Mouse (Mus musculus): ENCODE measurements around the gene Skor1. TPM values are rescaled to one million over a fixed set of nuclear protein-coding genes. Genes with fewer than 3 reads are reported as not detected.

Gene Skor1
- polyA plus RNA-seq, 2 experiments = 0.01 TPM; not detected in 1

DNA sequence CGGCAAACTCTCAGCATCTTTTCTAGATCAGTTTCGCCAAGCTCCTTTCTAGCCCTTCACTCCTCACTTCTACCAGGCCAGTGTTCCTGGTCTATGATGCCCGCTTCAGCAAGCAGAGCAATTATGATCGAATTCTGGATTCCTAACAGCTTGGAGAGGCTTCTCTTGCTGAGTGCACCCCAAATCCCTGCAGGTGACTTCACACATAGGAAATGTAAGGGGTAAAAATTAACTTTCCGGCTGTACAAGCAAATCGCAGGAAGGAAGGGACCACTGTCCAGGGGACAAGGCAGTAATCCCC is 11.2 kb downstream of the Skor1 start:
- Histone ChIP-seq H3K27ac (no peak overlapping the region), H3K9me3 (ENCODE audit: control insufficient read depth, low read length) (no peaks in the 10 kb centered on the region), H3K4me1 (replicated peaks; ENCODE audit: control insufficient read depth in 2 of 2, insufficient read depth in 2 of 2, low read length in 1 of 2) (peaks cover 0 to 4% of the 10 kb centered on the region in 2 experiments; a peak in 1 of 4 replicates), H3K4me3 (ENCODE audit: insufficient read depth in 1 of 2, low read depth in 2 of 2, low read length in 2 of 2) (no peak overlapping the region), H3K4me2 (ENCODE audit: low read depth) (no peak overlapping the region), H3K27me3 (ENCODE audit: control insufficient read depth, insufficient read depth, low read length) (peaks cover 94% of the 10 kb centered on the region), H3K36me3 (replicated peaks; ENCODE audit: control insufficient read depth, insufficient read depth, low read depth) (no peaks in the 10 kb centered on the region), H3K9ac (replicated peaks) (no peak overlapping the region)
- no peak for DNase-seq (ENCODE audit: low read depth in 3 of 3, low spot score in 3 of 3)
- TF ChIP-seq EP300 (IDR thresholded peaks at IDR 0.05; ENCODE audit: low read depth) (no peak), CTCF (IDR thresholded peaks at IDR 0.05; ENCODE audit: low read depth) (no peak)
- ATAC-seq (ENCODE audit: insufficient read depth) = no peak
- 2% methylated on average over 6 of the region's 6 CpGs for WGBS (ENCODE audit: insufficient replicate concordance)

DNA sequence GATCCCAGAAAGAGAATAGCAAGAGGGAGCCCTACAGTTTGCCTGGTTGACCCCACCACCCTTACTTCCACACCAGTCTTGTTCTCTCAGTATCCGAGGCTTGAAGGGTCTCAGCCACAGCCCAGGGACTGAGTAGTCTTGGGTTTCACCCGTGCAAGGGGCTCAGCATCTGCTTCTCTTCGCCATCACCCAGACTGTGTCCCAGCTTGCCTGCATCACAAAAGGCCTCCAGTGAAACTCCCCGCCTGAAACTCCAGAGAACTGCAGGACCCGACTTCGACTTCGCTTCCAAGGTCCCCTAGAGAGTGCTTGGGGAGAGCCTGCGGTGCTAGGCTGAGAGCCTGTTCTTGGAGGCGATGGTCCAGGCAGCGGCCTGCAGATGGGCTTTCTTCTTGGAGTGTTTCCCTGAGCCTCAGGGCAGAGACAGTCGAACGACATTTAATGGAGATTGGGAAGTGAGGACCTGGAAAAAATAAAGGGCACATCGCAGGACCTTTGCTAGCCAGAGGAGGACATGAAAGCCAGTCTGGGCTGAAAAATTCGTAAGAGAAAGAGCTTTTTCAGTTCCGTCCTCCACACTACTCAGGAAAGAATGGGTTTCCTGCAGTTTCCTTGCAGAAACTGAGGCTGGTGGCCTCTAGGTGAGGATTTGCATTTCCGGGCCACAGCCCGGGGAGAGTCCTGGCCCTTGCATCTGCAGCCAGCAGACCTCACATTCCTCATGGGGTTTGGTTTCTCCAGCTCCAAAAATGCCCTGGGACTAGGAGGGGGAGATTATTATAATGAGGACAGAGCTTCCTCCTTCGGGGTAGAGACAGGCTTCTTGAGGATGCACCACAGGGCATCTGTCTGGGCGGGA is 11.8 kb downstream of the Skor1 start:
- H3K36me3 ChIP-seq (replicated peaks; ENCODE audit: control insufficient read depth, insufficient read depth, low read depth) = no peaks in the 10 kb centered on the region
- no peak for DNase-seq (ENCODE audit: low read depth in 3 of 3, low spot score in 3 of 3)
- no peak overlapping the region for H3K4me2 ChIP-seq (ENCODE audit: low read depth)
- TF ChIP-seq EP300 (IDR thresholded peaks at IDR 0.05; ENCODE audit: low read depth) = no peak
- TF ChIP-seq CTCF (IDR thresholded peaks at IDR 0.05; ENCODE audit: low read depth) = no peak
- H3K27me3 ChIP-seq (ENCODE audit: control insufficient read depth, insufficient read depth, low read length) = peaks cover 91% of the 10 kb centered on the region
- no peak overlapping the region for H3K4me3 ChIP-seq (ENCODE audit: insufficient read depth in 1 of 2, low read depth in 2 of 2, low read length in 2 of 2)
- ATAC-seq (ENCODE audit: insufficient read depth) = no peak
- no peak overlapping the region for H3K9ac ChIP-seq (replicated peaks)
- peaks cover 0 to 4% of the 10 kb centered on the region in 2 experiments; a peak in 1 of 4 replicates for H3K4me1 ChIP-seq (replicated peaks; ENCODE audit: control insufficient read depth in 2 of 2, insufficient read depth in 2 of 2, low read length in 1 of 2)
- no peak overlapping the region for H3K27ac ChIP-seq
- no peaks in the 10 kb centered on the region for H3K9me3 ChIP-seq (ENCODE audit: control insufficient read depth, low read length)
- 4% methylated on average over 19 of the region's 19 CpGs for WGBS (ENCODE audit: insufficient replicate concordance)

DNA sequence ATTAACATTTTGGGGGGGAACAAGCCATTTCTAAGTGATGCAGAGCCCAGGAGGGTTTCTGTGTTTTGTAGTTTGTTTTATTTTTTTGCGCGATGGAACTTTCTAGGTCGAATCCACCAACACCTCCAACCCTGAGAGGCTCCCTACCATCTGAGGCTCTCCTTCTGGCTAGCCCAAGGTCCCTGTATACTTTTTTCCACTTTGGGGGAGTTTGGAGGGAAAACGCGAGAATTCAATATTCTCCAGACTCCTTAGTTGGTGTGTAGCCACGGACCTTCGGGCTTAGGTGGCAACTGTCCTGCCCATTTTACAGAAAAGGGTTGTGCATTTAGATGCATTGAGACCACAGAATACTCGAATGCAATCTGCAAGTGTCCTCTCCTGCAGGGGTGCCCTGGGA is 12.5 kb downstream of the Skor1 start:
- ATAC-seq (ENCODE audit: insufficient read depth) = no peak

DNA sequence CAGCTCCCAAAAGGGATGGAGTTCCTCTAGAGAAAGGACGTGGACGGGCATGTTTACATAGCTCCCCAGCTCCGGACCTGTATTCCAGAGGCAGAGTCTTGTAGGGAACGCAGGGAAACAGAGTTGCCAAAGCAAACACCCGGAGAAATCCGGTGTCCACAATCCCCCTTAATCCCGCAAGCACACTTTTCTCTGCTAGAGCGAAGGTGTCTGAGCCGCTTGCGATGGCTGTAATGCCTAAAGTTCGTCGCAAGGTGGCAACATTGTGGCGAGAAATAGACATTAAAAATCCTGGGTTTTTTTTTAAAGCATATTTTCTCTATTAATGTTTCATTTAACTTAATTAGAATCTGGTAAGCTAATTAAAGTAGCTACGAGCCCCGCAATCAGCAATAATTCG is 13.0 kb downstream of the Skor1 start:
- Histone ChIP-seq H3K27me3 (ENCODE audit: control insufficient read depth, insufficient read depth, low read length) (peaks cover 85% of the 10 kb centered on the region), H3K4me1 (replicated peaks; ENCODE audit: control insufficient read depth in 2 of 2, insufficient read depth in 2 of 2, low read length in 1 of 2) (peaks cover 0 to 4% of the 10 kb centered on the region in 2 experiments; a peak in 1 of 4 replicates), H3K9ac (replicated peaks) (no peak overlapping the region), H3K27ac (no peak overlapping the region), H3K9me3 (ENCODE audit: control insufficient read depth, low read length) (no peaks in the 10 kb centered on the region), H3K4me2 (ENCODE audit: low read depth) (0 out of 2 replicates have a peak overlapping the region, but pooled peaks have one; percentile 21), H3K4me3 (ENCODE audit: insufficient read depth in 1 of 2, low read depth in 2 of 2, low read length in 2 of 2) (no peak overlapping the region), H3K36me3 (replicated peaks; ENCODE audit: control insufficient read depth, insufficient read depth, low read depth) (no peaks in the 10 kb centered on the region)
- no peak for TF ChIP-seq EP300 (IDR thresholded peaks at IDR 0.05; ENCODE audit: low read depth)
- peak; percentile 68 for TF ChIP-seq CTCF (IDR thresholded peaks at IDR 0.05; ENCODE audit: low read depth)
- ATAC-seq (ENCODE audit: insufficient read depth) = no peak
- DNase-seq (ENCODE audit: low read depth in 3 of 3, low spot score in 3 of 3) = no peak
- WGBS (ENCODE audit: insufficient replicate concordance) = under 1% methylated on average over 16 of the region's 16 CpGs

More for the DNA sequence above, 12.5 kb downstream of the Skor1 start:
- TF ChIP-seq EP300 (IDR thresholded peaks at IDR 0.05; ENCODE audit: low read depth) (no peak), CTCF (IDR thresholded peaks at IDR 0.05; ENCODE audit: low read depth) (no peak)
- WGBS (ENCODE audit: insufficient replicate concordance) = 5% methylated on average over 8 of the region's 8 CpGs
- H3K4me2 ChIP-seq (ENCODE audit: low read depth) = no peak overlapping the region
- no peaks in the 10 kb centered on the region for H3K36me3 ChIP-seq (replicated peaks; ENCODE audit: control insufficient read depth, insufficient read depth, low read depth)
- H3K4me1 ChIP-seq (replicated peaks; ENCODE audit: control insufficient read depth in 2 of 2, insufficient read depth in 2 of 2, low read length in 1 of 2) = peaks cover 0 to 4% of the 10 kb centered on the region in 2 experiments; a peak in 1 of 4 replicates
- H3K4me3 ChIP-seq (ENCODE audit: insufficient read depth in 1 of 2, low read depth in 2 of 2, low read length in 2 of 2) = no peak overlapping the region
- H3K9me3 ChIP-seq (ENCODE audit: control insufficient read depth, low read length) = no peaks in the 10 kb centered on the region
- DNase-seq (ENCODE audit: low read depth in 3 of 3, low spot score in 3 of 3) = no peak
- no peak overlapping the region for H3K9ac ChIP-seq (replicated peaks)
- no peak overlapping the region for H3K27ac ChIP-seq
- H3K27me3 ChIP-seq (ENCODE audit: control insufficient read depth, insufficient read depth, low read length) = peaks cover 90% of the 10 kb centered on the region

DNA sequence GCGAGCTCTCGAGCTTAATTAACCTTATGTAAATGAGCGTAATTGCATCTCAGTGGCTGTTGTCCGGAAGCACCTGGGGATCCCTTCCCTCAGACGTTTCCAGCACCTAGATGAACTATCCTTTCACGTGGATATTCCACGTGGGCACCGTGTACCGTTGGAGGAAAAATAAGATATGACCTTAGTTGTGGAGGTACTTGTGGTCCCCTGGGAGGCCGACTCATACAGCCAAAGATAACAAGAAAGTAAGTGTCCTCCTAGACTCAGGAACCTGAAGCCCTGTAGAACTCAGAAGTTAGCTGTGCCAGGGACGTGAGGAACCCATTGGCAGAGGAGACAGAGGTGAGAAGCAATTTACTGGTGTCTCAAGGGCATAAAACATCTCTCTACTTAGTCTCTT is 13.4 kb downstream of the Skor1 start:
- Histone ChIP-seq H3K9me3 (ENCODE audit: control insufficient read depth, low read length) (no peaks in the 10 kb centered on the region), H3K36me3 (replicated peaks; ENCODE audit: control insufficient read depth, insufficient read depth, low read depth) (no peaks in the 10 kb centered on the region), H3K9ac (replicated peaks) (no peak overlapping the region), H3K4me3 (ENCODE audit: insufficient read depth in 1 of 2, low read depth in 2 of 2, low read length in 2 of 2) (no peak overlapping the region), H3K4me2 (ENCODE audit: low read depth) (no peak overlapping the region), H3K27me3 (ENCODE audit: control insufficient read depth, insufficient read depth, low read length) (peaks cover 81% of the 10 kb centered on the region), H3K4me1 (replicated peaks; ENCODE audit: control insufficient read depth in 2 of 2, insufficient read depth in 2 of 2, low read length in 1 of 2) (peaks cover 0 to 4% of the 10 kb centered on the region in 2 experiments; a peak in 1 of 4 replicates), H3K27ac (no peak overlapping the region)
- TF ChIP-seq CTCF (IDR thresholded peaks at IDR 0.05; ENCODE audit: low read depth) (no peak), EP300 (IDR thresholded peaks at IDR 0.05; ENCODE audit: low read depth) (no peak)
- ATAC-seq (ENCODE audit: insufficient read depth) (no peak), DNase-seq (ENCODE audit: low read depth in 3 of 3, low spot score in 3 of 3) (no peak)
- WGBS (ENCODE audit: insufficient replicate concordance) = 4% methylated on average over 11 of the region's 11 CpGs

All from liver, embryonic 14.5 days (tissue).